Mouse (Mus musculus): ENCODE data around the gene Zdhhc18.

- TF ChIP-seq CTCF (IDR thresholded peaks at IDR 0.05; ENCODE audit: low read depth) (no peak), EP300 (IDR thresholded peaks at IDR 0.05; ENCODE audit: low read depth) (no peak)
These were observed 29.3 kb downstream of the Zdhhc18 start for GRCm38 (mm10) chr4:133620668-133621067.
